Mouse (Mus musculus) forebrain, embryonic 12.5 days (tissue): ENCODE measurements around the gene Slc6a19. TPM values are rescaled to one million over a fixed set of nuclear protein-coding genes. Genes with fewer than 3 reads are reported as not detected.

Source experiments
- ATAC-seq: fragments of 200-750 bp; cut with Nextera tagmentation; 2 replicates; pipeline ENCODE4 v1.8.0; 2017; ENCODE audit warnings: moderate TSS enrichment; ENCODE audit not compliant: low FRiP score
- H3K27ac ChIP-seq: fragments of 300-500 bp; sonication (generic); 2 replicates; pipeline ENCODE4 v1.5.1; 2016; ENCODE audit warnings: mild to moderate bottlenecking
- H3K27me3 ChIP-seq: fragments of 300-500 bp; sonication (generic); 2 replicates; pipeline ENCODE4 v1.6.1; 2016; ENCODE audit warnings: mild to moderate bottlenecking
- H3K36me3 ChIP-seq: fragments of 300-500 bp; sonication (generic); replicated peaks from 2 replicates; pipeline ENCODE4 v1.6.1; 2016; ENCODE audit warnings: mild to moderate bottlenecking
- H3K4me1 ChIP-seq: fragments of 300-500 bp; sonication (generic); 2 replicates; pipeline ENCODE4 v1.6.1; 2016
- H3K4me2 ChIP-seq: fragments of 300-500 bp; sonication (generic); 2 replicates; pipeline ENCODE4 v1.6.1; 2016; ENCODE audit warnings: mild to moderate bottlenecking, moderate library complexity
- H3K4me3 ChIP-seq: fragments of 300-500 bp; sonication (generic); replicated peaks from 2 replicates; pipeline ENCODE4 v1.5.1; 2016; ENCODE audit warnings: mild to moderate bottlenecking
- H3K9ac ChIP-seq: fragments of 300-500 bp; sonication (generic); 2 replicates; pipeline ENCODE4 v1.6.1; 2016; ENCODE audit warnings: mild to moderate bottlenecking
- H3K9me3 ChIP-seq: fragments of 300-500 bp; sonication (generic); 2 replicates; pipeline ENCODE4 v1.6.1; 2016
- WGBS: fragments of 180-500 bp; shearing (Covaris S2); methylation state at CpG from one replicate; pipeline ENCODE4 v1.1.7; 2016; 5-methylcytosine and 5-hydroxymethylcytosine counted together
- polyA plus RNA-seq: library from polyadenylated mRNA; unstranded; fragments of >200 nt; fragmentation: Nextera tagmentation; extraction: Ambion mirVana; gene quantifications from 2 replicates; pipeline ENCODE4 v1.2.1, GENCODE M21; 2016

Slc6a19 gene
- polyA plus RNA-seq, 1 experiment from 2014 or later = 0.22 TPM

GRCm38 (mm10) chr13:73684412-73684811, 20.3 kb downstream of the Slc6a19 start:
- Histone ChIP-seq H3K9me3 (no peaks in the 10 kb centered on the region), H3K36me3 (no peaks in the 10 kb centered on the region), H3K4me2 (no peak overlapping the region), H3K9ac (no peak overlapping the region), H3K27me3 (no peaks in the 10 kb centered on the region), H3K4me3 (no peak overlapping the region), H3K27ac (no peak overlapping the region), H3K4me1 (no peaks in the 10 kb centered on the region)
- WGBS = 78% methylated on average over 1 of the region's 1 CpGs
- ATAC-seq = no peak

GRCm38 (mm10) chr13:73683682-73684081, 21.0 kb downstream of the Slc6a19 start:
- Histone ChIP-seq H3K9ac (no peak overlapping the region), H3K4me3 (no peak overlapping the region), H3K36me3 (no peaks in the 10 kb centered on the region), H3K4me1 (no peaks in the 10 kb centered on the region), H3K27me3 (no peaks in the 10 kb centered on the region), H3K4me2 (no peak overlapping the region), H3K27ac (no peak overlapping the region), H3K9me3 (no peaks in the 10 kb centered on the region)
- no peak for ATAC-seq
- WGBS = 89% methylated on average over 11 of the region's 11 CpGs

- no peak overlapping the region for H3K4me3 ChIP-seq
- 87% methylated on average over 2 of the region's 2 CpGs for WGBS
These were observed 22.4 kb downstream of the Slc6a19 start for GRCm38 (mm10) chr13:73682226-73682625.

GRCm38 (mm10) chr13:73680394-73680793, 24.3 kb downstream of the Slc6a19 start:
- Histone ChIP-seq H3K27ac (no peak overlapping the region), H3K4me3 (no peak overlapping the region), H3K36me3 (no peaks in the 10 kb centered on the region), H3K9ac (no peak overlapping the region), H3K27me3 (no peaks in the 10 kb centered on the region; the same call in 1 of the 2 replicates), H3K4me1 (no peaks in the 10 kb centered on the region), H3K9me3 (no peaks in the 10 kb centered on the region), H3K4me2 (no peak overlapping the region)
- WGBS = 53% methylated on average over 1 of the region's 1 CpGs
- no peak for ATAC-seq

More at GRCm38 (mm10) chr13:73682226-73682625, 22.4 kb downstream of the Slc6a19 start:
- H3K36me3 ChIP-seq = no peaks in the 10 kb centered on the region
- no peak overlapping the region for H3K9ac ChIP-seq
- no peaks in the 10 kb centered on the region for H3K4me1 ChIP-seq
- no peaks in the 10 kb centered on the region; the same call in 1 of the 2 replicates for H3K27me3 ChIP-seq
- no peak overlapping the region for H3K4me2 ChIP-seq
- no peaks in the 10 kb centered on the region for H3K9me3 ChIP-seq
- ATAC-seq = no peak
- no peak overlapping the region for H3K27ac ChIP-seq

GRCm38 (mm10) chr13:73679311-73679710, 25.4 kb downstream of the Slc6a19 start:
- Histone ChIP-seq H3K36me3 (no peaks in the 10 kb centered on the region), H3K4me1 (no peaks in the 10 kb centered on the region), H3K4me3 (no peak overlapping the region), H3K9me3 (no peaks in the 10 kb centered on the region), H3K27me3 (no peaks in the 10 kb centered on the region; the same call in 1 of the 2 replicates), H3K9ac (no peak overlapping the region), H3K27ac (no peak overlapping the region), H3K4me2 (no peak overlapping the region)
- no peak for ATAC-seq
- 73% methylated on average over 2 of the region's 2 CpGs for WGBS

GRCm38 (mm10) chr13:73677853-73678252, 26.8 kb downstream of the Slc6a19 start, which contains the start of gene Slc6a18:
Slc6a18 (minus strand) TSS chr13:73678023.
- Histone ChIP-seq H3K4me1 (no peaks in the 10 kb centered on the region), H3K36me3 (no peaks in the 10 kb centered on the region), H3K27me3 (no peaks in the 10 kb centered on the region; the same call in 1 of the 2 replicates), H3K4me3 (no peak within 1 kb of the TSS), H3K9me3 (no peaks in the 10 kb centered on the region), H3K9ac (no peak within 1 kb of the TSS), H3K4me2 (no peak within 1 kb of the TSS), H3K27ac (no peak within 1 kb of the TSS)
- 86% methylated on average over 3 of the region's 3 CpGs for WGBS
- no peak for ATAC-seq

- H3K36me3 ChIP-seq = no peaks in the 10 kb centered on the region
- no peak overlapping the region for H3K27ac ChIP-seq
- no peak overlapping the region for H3K4me2 ChIP-seq
- ATAC-seq = no peak
- H3K4me1 ChIP-seq = no peaks in the 10 kb centered on the region
- no peak overlapping the region for H3K4me3 ChIP-seq
- no peaks in the 10 kb centered on the region for H3K9me3 ChIP-seq
- H3K9ac ChIP-seq = no peak overlapping the region
- no peaks in the 10 kb centered on the region; the same call in 1 of the 2 replicates for H3K27me3 ChIP-seq
- 89% methylated on average over 7 of the region's 7 CpGs for WGBS
These were observed 29.5 kb downstream of the Slc6a19 start for GRCm38 (mm10) chr13:73675161-73675560.

GRCm38 (mm10) chr13:73660163-73660695, 44.4 kb downstream of the Slc6a19 start:
- no peak for ATAC-seq
- 73% methylated on average over 2 of the region's 2 CpGs for WGBS

GRCm38 (mm10) chr13:73658953-73659352, 45.7 kb downstream of the Slc6a19 start:
- H3K4me3 ChIP-seq = no peak overlapping the region
- H3K36me3 ChIP-seq = no peaks in the 10 kb centered on the region
- H3K9ac ChIP-seq = no peak overlapping the region
- 0 out of 2 replicates have a peak, but pooled peaks cover 3% of the 10 kb centered on the region for H3K27me3 ChIP-seq
- no peak overlapping the region for H3K27ac ChIP-seq
- 51% methylated on average over 2 of the region's 2 CpGs for WGBS
- H3K4me2 ChIP-seq = no peak overlapping the region
- H3K9me3 ChIP-seq = no peaks in the 10 kb centered on the region
- no peak for ATAC-seq
- no peaks in the 10 kb centered on the region for H3K4me1 ChIP-seq

More at GRCm38 (mm10) chr13:73660163-73660695, 44.4 kb downstream of the Slc6a19 start:
- Histone ChIP-seq H3K9me3 (no peaks in the 10 kb centered on the region), H3K36me3 (no peaks in the 10 kb centered on the region), H3K4me1 (no peaks in the 10 kb centered on the region), H3K27ac (no peak overlapping the region), H3K9ac (no peak overlapping the region), H3K27me3 (0 out of 2 replicates have a peak, but pooled peaks cover 3% of the 10 kb centered on the region), H3K4me3 (no peak overlapping the region), H3K4me2 (no peak overlapping the region)

- WGBS = 83% methylated on average over 3 of the region's 3 CpGs
- Histone ChIP-seq H3K36me3 (no peaks in the 10 kb centered on the region), H3K4me1 (no peaks in the 10 kb centered on the region), H3K27me3 (0 out of 2 replicates have a peak, but pooled peaks cover 3% of the 10 kb centered on the region), H3K4me3 (no peak overlapping the region), H3K9me3 (no peaks in the 10 kb centered on the region), H3K27ac (no peak overlapping the region), H3K4me2 (no peak overlapping the region), H3K9ac (no peak overlapping the region)
- no peak for ATAC-seq
These were observed 49.7 kb downstream of the Slc6a19 start for GRCm38 (mm10) chr13:73654976-73655375.

- H3K9ac ChIP-seq = no peak overlapping the region
- WGBS = 81% methylated on average over 3 of the region's 3 CpGs
- H3K4me2 ChIP-seq = no peak overlapping the region
- H3K4me1 ChIP-seq = no peaks in the 10 kb centered on the region
- no peak overlapping the region for H3K27ac ChIP-seq
- peaks cover 6% of the 10 kb centered on the region; the same call in 1 of the 2 replicates for H3K36me3 ChIP-seq
- H3K9me3 ChIP-seq = no peaks in the 10 kb centered on the region
- no peak overlapping the region for H3K4me3 ChIP-seq
- no peak for ATAC-seq
- 0 out of 2 replicates have a peak, but pooled peaks cover 3% of the 10 kb centered on the region for H3K27me3 ChIP-seq
These were observed 51.4 kb downstream of the Slc6a19 start for GRCm38 (mm10) chr13:73653266-73653665.

GRCm38 (mm10) chr13:73646397-73647087, 58.1 kb downstream of the Slc6a19 start:
- Histone ChIP-seq H3K4me3 (no peak overlapping the region), H3K9ac (no peak overlapping the region), H3K4me1 (no peaks in the 10 kb centered on the region), H3K27me3 (no peaks in the 10 kb centered on the region), H3K36me3 (peaks cover 14% of the 10 kb centered on the region), H3K9me3 (no peaks in the 10 kb centered on the region), H3K27ac (no peak overlapping the region), H3K4me2 (no peak overlapping the region)
- WGBS = 36% methylated on average over 6 of the region's 6 CpGs
- ATAC-seq = no peak
